Mouse (Mus musculus): Measurements from ENCODE around the gene Eapp.
"Not testable (repeated sequence)": the region's sequence is repeated elsewhere in the genome, so short reads cannot be mapped to it uniquely, and the experiment has no call there.

Gene Eapp

DNA sequence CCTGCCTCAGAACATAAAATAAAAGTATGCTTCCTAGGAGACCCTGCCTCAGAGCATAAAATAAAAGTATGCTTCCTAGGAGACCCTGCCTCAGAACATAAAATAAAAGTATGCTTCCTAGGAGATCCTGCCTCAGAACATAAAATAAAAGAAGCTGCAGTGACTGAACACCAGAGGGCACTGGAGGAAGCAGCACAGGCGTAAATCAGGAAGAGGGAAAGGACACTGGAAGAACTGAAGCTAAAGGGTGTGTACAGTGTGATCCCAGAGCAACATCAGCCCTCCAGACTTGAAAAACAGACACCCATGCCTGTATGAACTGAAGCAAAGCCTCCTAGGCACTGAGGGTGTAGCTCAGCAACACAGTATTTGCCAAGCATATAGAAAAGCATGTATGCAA, 12.5 kb downstream of the Eapp start:
- DNase-seq (ENCODE audit: low spot score in 2 of 2): no peak

DNA sequence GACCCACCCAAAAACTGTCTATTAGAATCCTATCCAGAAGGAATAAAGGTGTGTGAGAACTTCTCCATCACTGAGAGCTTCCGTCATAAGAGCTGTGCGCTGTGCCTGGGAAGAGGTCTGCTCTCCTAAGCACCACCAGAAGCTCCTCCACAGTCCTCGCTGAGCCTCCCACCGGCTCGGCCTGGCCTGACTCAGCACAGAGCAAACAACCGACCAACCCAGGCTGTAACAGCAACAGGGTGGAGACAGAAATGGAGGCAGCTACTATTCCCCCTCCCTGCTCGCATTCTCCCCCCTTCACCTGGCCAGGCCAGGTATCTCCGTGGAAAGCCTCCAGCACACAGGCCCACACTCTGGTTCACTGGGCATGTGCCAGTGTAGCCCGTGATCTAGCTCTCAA, 19.0 kb downstream of the Eapp start:
- no peak for DNase-seq (ENCODE audit: low spot score in 2 of 2)

DNA sequence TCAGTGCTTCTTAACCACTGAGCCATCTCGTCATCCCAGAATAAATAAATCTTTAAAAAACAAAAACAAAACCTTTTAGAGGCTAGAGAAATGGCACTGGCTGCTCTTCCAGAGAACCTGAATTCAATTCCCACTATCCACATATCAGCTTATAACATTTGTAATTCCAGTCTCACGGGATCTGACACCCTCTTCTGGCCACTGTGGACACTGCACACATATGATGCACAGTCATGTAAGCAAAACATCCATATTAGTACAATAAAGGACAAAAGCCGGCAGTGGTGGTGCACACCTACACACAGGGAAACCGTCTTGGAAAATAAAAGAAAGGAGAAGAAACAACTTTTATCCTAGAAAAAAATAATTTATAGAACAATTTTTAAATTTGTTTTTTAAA, 20.3 kb downstream of the Eapp start:
- DNase-seq (ENCODE audit: low spot score in 2 of 2): no peak

GRCm38 (mm10) chr12:54671262-54671661, 24.4 kb downstream of the Eapp start:
- DNase-seq (ENCODE audit: low spot score in 2 of 2): no peak

DNA sequence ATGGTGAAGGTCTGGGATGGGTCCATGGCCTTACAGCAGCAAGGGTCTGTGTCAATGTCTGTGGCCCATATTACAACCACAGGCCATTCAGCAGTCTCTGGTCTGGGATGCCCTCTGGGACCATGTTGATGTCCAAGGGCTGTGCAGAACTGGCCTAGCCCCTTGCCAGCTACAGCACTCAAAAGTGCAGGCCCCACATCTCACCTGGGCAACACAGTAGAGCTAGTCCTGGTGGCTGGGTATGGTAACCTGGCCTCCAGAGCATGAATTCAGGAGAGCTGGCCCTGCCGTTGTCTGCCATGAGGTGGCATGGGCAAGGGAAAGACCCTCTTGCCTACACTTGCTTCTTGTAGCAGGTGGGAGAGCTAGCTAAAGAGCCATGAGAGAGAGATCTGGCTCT, 27.6 kb downstream of the Eapp start:
- no peak for DNase-seq (ENCODE audit: low spot score in 2 of 2)

DNA sequence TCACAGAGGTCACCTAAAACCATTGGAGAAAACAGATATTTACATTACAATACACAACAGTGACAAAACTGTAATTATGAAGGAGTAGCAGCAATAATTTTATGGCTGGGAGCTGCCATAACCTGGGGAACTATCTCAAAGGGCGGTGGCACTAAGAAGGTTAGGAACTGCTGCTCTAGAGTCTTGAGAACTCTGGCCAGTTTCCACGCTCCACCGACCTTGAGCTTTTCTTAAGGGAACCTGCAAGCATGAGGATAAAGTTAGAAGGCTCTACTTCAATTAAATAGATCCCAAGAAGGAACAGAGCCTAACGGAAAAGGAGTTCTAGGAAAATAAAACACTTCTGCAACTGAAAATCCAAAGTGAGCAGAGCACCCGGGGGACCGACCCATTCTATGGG, 30.2 kb downstream of the Eapp start:
- no peak for DNase-seq (ENCODE audit: low spot score in 2 of 2)

- not testable (repeated sequence) for DNase-seq (ENCODE audit: low spot score in 2 of 2)
Observed at GRCm38 (mm10) chr12:54661470-54661869, 34.2 kb downstream of the Eapp start.

DNA sequence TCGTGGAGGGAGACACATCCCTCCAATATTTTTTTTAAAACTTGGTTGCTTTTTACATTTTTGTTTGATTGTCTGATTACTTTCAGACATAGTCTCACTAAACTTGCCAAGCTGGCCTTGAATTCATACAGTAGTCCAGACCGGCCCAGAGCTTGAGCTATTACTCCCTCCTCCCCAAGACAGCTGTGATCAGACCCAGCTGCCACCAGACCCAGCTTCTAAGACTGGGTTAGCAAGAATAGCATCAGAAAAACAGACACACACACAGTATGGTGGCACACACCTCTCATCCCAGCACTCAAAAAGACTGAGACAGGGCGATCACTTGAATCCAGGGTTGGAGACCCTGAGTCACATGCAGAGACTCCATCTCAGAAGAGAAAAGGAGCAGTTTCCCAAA, 35.8 kb downstream of the Eapp start:
- DNase-seq (ENCODE audit: low spot score in 2 of 2): peak in 1 of 2 experiments; percentile 36

- no peak for DNase-seq (ENCODE audit: low spot score in 2 of 2)
Observed at GRCm38 (mm10) chr12:54658425-54659092, 37.1 kb downstream of the Eapp start.

DNA sequence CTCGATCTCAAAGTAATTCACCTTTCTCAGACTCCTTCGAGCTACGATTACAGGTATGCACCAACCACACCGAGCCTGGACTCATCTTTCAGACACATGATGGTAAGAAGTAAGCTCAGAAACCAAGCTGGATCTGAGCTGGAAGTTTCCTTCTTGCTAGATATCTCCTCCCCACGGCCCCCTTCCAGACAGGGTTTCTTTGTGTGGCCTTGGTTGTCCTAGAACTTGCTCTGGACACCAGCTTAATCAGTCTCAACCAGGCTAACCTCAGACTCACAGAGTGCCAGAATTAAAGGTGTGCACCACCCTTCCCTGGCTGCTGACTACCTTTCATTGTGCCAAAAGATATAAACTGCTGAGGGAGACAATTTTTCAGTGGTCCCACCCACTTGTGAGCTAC, 37.7 kb downstream of the Eapp start:
- peak in 1 of 2 experiments; percentile 53 for DNase-seq (ENCODE audit: low spot score in 2 of 2)

GRCm38 (mm10) chr12:54657226-54657625, 38.5 kb downstream of the Eapp start:
- no peak for DNase-seq (ENCODE audit: low spot score in 2 of 2)

- peak; percentile 96 to 98 for DNase-seq (ENCODE audit: low spot score in 2 of 2)
Observed at GRCm38 (mm10) chr12:54656396-54657171, 39.1 kb downstream of the Eapp start, which contains the start of gene Sptssa. TSS of gene Sptssa (minus strand) at chr12:54656573.

- no peak for DNase-seq (ENCODE audit: low spot score in 2 of 2)
Observed at GRCm38 (mm10) chr12:54656039-54656395, 39.7 kb downstream of the Eapp start.

- no peak for DNase-seq (ENCODE audit: low spot score in 2 of 2)
Observed at GRCm38 (mm10) chr12:54655292-54656038, 40.2 kb downstream of the Eapp start.

DNA sequence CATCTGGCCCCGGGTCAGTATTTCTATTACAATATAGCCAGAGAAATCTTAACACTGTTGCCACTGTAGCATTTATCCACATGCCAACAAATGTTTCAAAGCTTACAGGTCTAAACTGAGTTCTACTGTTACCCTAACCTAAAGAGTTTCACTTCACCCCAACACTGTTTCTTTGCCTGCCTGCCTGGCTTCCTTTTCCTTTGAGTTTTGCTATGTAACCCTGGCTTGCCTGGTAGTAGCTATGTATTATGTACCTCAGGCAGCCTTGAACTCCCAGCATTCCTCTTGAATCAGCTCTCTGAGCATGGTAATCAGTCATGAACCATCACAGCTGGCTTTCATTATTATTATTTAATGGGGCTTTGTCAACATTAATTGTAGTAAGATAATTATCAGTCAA, 41.0 kb downstream of the Eapp start:
- DNase-seq (ENCODE audit: low spot score in 2 of 2): no peak

DNA sequence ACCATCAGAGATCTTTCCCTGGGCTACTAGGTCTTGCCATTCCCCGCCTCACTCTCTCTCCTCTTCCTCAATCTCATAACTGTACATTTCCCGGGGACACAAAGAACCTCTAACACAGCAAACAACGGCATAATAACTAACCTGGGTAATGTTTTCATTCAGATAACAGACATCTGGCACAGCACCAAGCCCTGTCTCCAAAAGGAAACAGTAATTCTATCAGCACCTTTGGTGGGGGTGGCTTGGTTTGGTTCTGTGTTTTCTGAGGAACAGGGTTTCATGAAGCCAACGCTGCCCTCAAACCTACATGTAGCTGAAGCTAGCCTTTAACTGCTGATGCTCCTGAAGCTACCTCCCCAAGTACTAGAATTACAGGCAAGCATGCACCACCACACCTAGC, 41.6 kb downstream of the Eapp start:
- no peak for DNase-seq (ENCODE audit: low spot score in 2 of 2)

GRCm38 (mm10) chr12:54652346-54652745, 43.4 kb downstream of the Eapp start:
- no peak for DNase-seq (ENCODE audit: low spot score in 2 of 2)

- DNase-seq (ENCODE audit: low spot score in 2 of 2): no peak
Observed at GRCm38 (mm10) chr12:54651820-54652219, 43.9 kb downstream of the Eapp start.

GRCm38 (mm10) chr12:54651158-54651557, 44.5 kb downstream of the Eapp start:
- DNase-seq (ENCODE audit: low spot score in 2 of 2): no peak

GRCm38 (mm10) chr12:54644947-54645346, 50.8 kb downstream of the Eapp start:
- DNase-seq (ENCODE audit: low spot score in 2 of 2): no peak

DNA sequence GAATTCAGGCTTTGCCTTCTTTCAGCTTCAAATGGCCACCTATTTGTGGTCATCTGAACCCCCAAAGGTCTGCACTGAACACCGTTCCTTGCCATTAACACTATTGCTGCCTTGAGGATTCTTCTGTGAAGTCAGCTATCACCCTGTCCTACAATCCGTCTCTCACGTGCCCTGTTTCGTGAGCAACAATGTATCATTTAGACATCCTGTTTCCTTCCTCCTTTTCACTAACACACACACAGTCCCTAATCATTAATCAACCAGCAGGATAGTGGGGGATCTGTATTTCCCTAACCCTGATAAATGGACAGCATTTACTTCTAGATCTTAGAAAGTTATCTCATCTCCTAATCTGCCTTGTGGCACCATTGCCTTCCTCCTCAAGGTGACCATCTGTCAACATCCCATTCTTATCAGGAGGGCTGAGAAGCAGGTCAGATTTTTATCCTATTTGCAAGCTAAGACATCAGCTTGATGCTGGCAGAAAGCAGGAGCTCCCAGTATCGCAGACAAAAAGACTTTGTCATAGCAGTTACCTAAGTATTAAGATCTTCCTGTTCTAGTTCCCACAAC, 52.3 kb downstream of the Eapp start:
- DNase-seq (ENCODE audit: low spot score in 2 of 2): no peak

GRCm38 (mm10) chr12:54641374-54641773, 54.3 kb downstream of the Eapp start:
- no peak for DNase-seq (ENCODE audit: low spot score in 2 of 2)

Measured in spleen, postnatal 4 days (tissue).